Mouse (Mus musculus) neural tube, embryonic 15.5 days (tissue): ENCODE data around the gene Filip1. TPM values are rescaled to one million over a fixed set of nuclear protein-coding genes. Genes with fewer than 3 reads are reported as not detected.
"Not testable (repeated sequence)": the region's sequence is repeated elsewhere in the genome, so short reads cannot be mapped to it uniquely, and the experiment has no call there.

Source experiments
- ATAC-seq: fragments of 200-750 bp; cut with Nextera tagmentation; 2 replicates; pipeline ENCODE4 v1.8.0; 2017; ENCODE audit warnings: mild to moderate bottlenecking, moderate TSS enrichment, moderate library complexity; ENCODE audit not compliant: low FRiP score
- H3K27ac ChIP-seq: fragments of 300-500 bp; sonication (generic); replicated peaks from 2 replicates; pipeline ENCODE4 v1.5.1; 2015; ENCODE audit warnings: mild to moderate bottlenecking, inconsistent platforms
- H3K27me3 ChIP-seq: fragments of 300-500 bp; sonication (generic); replicated peaks from 2 replicates; pipeline ENCODE4 v1.6.1; 2015; ENCODE audit warnings: inconsistent platforms
- H3K36me3 ChIP-seq: fragments of 300-500 bp; sonication (generic); 2 replicates; pipeline ENCODE4 v1.6.1; 2015; ENCODE audit warnings: inconsistent platforms
- H3K4me1 ChIP-seq: fragments of 300-500 bp; sonication (generic); 2 replicates; pipeline ENCODE4 v1.6.1; 2015; ENCODE audit warnings: inconsistent platforms
- H3K4me2 ChIP-seq: fragments of 300-500 bp; sonication (generic); 2 replicates; pipeline ENCODE4 v1.6.1; 2015; ENCODE audit warnings: inconsistent platforms, mild to moderate bottlenecking, moderate library complexity
- H3K4me3 ChIP-seq: fragments of 300-500 bp; sonication (generic); replicated peaks from 2 replicates; pipeline ENCODE4 v1.5.1; 2015; ENCODE audit warnings: mild to moderate bottlenecking, inconsistent platforms
- H3K9ac ChIP-seq: fragments of 300-500 bp; sonication (generic); replicated peaks from 2 replicates; pipeline ENCODE4 v1.6.1; 2015; ENCODE audit warnings: mild to moderate bottlenecking, inconsistent platforms
- H3K9me3 ChIP-seq: fragments of 300-500 bp; sonication (generic); replicated peaks from 2 replicates; pipeline ENCODE4 v1.6.1; 2016; ENCODE audit warnings: inconsistent platforms
- WGBS: fragments of 180-500 bp; shearing (Covaris S2); methylation state at CpG from one replicate; pipeline ENCODE4 v1.1.7; 2015; ENCODE audit warnings: mixed read lengths; 5-methylcytosine and 5-hydroxymethylcytosine counted together
- polyA plus RNA-seq: library from polyadenylated mRNA; unstranded; fragments of >200 nt; fragmentation: Nextera tagmentation; extraction: Ambion mirVana; gene quantifications from 2 replicates; pipeline ENCODE4 v1.2.1, GENCODE M21; 2015

Gene Filip1
- 3.0 and 3.9 TPM in 2 replicates for polyA plus RNA-seq

- WGBS: 85% methylated on average over 7 of the region's 7 CpGs
- Histone ChIP-seq H3K9ac (no peak within 1 kb of the TSS), H3K4me1 (no peaks in the 10 kb centered on the region), H3K27me3 (no peaks in the 10 kb centered on the region), H3K27ac (no peak within 1 kb of the TSS), H3K36me3 (no peaks in the 10 kb centered on the region), H3K4me3 (no peak within 1 kb of the TSS), H3K4me2 (no peak within 1 kb of the TSS), H3K9me3 (no peaks in the 10 kb centered on the region)
- no peak for ATAC-seq
Observed at GRCm38 (mm10) chr9:80012751-80013150, at the start of gene Filip1. Gene Filip1, minus strand, starts transcription at chr9:80012851.

- no peak for ATAC-seq
- Histone ChIP-seq H3K9ac (no peak overlapping the region), H3K4me3 (no peak overlapping the region), H3K27me3 (no peaks in the 10 kb centered on the region), H3K36me3 (no peaks in the 10 kb centered on the region), H3K27ac (no peak overlapping the region), H3K4me1 (no peaks in the 10 kb centered on the region), H3K9me3 (no peaks in the 10 kb centered on the region), H3K4me2 (no peak overlapping the region)
- 82% methylated on average over 2 of the region's 2 CpGs for WGBS
Observed at GRCm38 (mm10) chr9:80057690-80058089, 45.0 kb upstream of the Filip1 start.

- no peaks in the 10 kb centered on the region for H3K9me3 ChIP-seq
- no peaks in the 10 kb centered on the region for H3K36me3 ChIP-seq
- H3K27me3 ChIP-seq: no peaks in the 10 kb centered on the region
- H3K4me1 ChIP-seq: no peaks in the 10 kb centered on the region
- H3K27ac ChIP-seq: no peak overlapping the region
- 87% methylated on average over 5 of the region's 5 CpGs for WGBS
- ATAC-seq: no peak
- no peak overlapping the region for H3K4me2 ChIP-seq
- H3K9ac ChIP-seq: no peak overlapping the region
- H3K4me3 ChIP-seq: no peak overlapping the region
Observed at GRCm38 (mm10) chr9:80052951-80053350, 40.3 kb upstream of the Filip1 start.

- 37% methylated on average over 5 of the region's 5 CpGs for WGBS
- H3K4me3 ChIP-seq, ATAC-seq: not testable (repeated sequence)
Observed at GRCm38 (mm10) chr9:80049271-80049670, 36.6 kb upstream of the Filip1 start.

GRCm38 (mm10) chr9:80044301-80044700 lies 31.6 kb upstream of the Filip1 start:
- H3K27ac ChIP-seq, H3K9ac ChIP-seq, ATAC-seq, H3K27me3 ChIP-seq, H3K4me1 ChIP-seq, H3K36me3 ChIP-seq, H3K4me3 ChIP-seq, H3K4me2 ChIP-seq, H3K9me3 ChIP-seq: not testable (repeated sequence)
- WGBS: 82% methylated on average over 4 of the region's 4 CpGs

More at GRCm38 (mm10) chr9:80049271-80049670, 36.6 kb upstream of the Filip1 start:
- H3K27me3 ChIP-seq, H3K36me3 ChIP-seq, H3K4me1 ChIP-seq, H3K27ac ChIP-seq, H3K4me2 ChIP-seq, H3K9ac ChIP-seq, H3K9me3 ChIP-seq: not testable (repeated sequence)

GRCm38 (mm10) chr9:80039296-80039815 lies 26.7 kb upstream of the Filip1 start:
- 9% methylated on average over 2 of the region's 2 CpGs for WGBS

GRCm38 (mm10) chr9:80037997-80038383 lies 25.3 kb upstream of the Filip1 start:
- Histone ChIP-seq H3K27me3 (no peaks in the 10 kb centered on the region), H3K4me1 (no peaks in the 10 kb centered on the region), H3K36me3 (no peaks in the 10 kb centered on the region), H3K9me3 (no peaks in the 10 kb centered on the region), H3K4me2 (no peak overlapping the region), H3K27ac (no peak overlapping the region), H3K9ac (no peak overlapping the region), H3K4me3 (no peak overlapping the region)
- ATAC-seq: no peak

More at GRCm38 (mm10) chr9:80039296-80039815, 26.7 kb upstream of the Filip1 start:
- H3K9me3 ChIP-seq: no peaks in the 10 kb centered on the region
- H3K4me3 ChIP-seq: no peak overlapping the region
- H3K9ac ChIP-seq: no peak overlapping the region
- H3K27me3 ChIP-seq: no peaks in the 10 kb centered on the region
- H3K27ac ChIP-seq: no peak overlapping the region
- no peak for ATAC-seq
- no peak overlapping the region for H3K4me2 ChIP-seq
- H3K4me1 ChIP-seq: no peaks in the 10 kb centered on the region
- no peaks in the 10 kb centered on the region for H3K36me3 ChIP-seq

GRCm38 (mm10) chr9:80037262-80037996 lies 24.8 kb upstream of the Filip1 start:
- H3K4me3 ChIP-seq: no peak overlapping the region
- no peak overlapping the region for H3K9ac ChIP-seq
- no peak for ATAC-seq
- H3K27ac ChIP-seq: no peak overlapping the region
- H3K27me3 ChIP-seq: no peaks in the 10 kb centered on the region
- no peaks in the 10 kb centered on the region for H3K9me3 ChIP-seq
- 92% methylated on average over 13 of the region's 13 CpGs for WGBS
- H3K36me3 ChIP-seq: no peaks in the 10 kb centered on the region
- H3K4me2 ChIP-seq: no peak overlapping the region
- no peaks in the 10 kb centered on the region for H3K4me1 ChIP-seq

- H3K9me3 ChIP-seq: no peaks in the 10 kb centered on the region
- H3K4me1 ChIP-seq: no peaks in the 10 kb centered on the region
- no peak overlapping the region for H3K4me3 ChIP-seq
- WGBS: 75% methylated on average over 6 of the region's 6 CpGs
- no peak overlapping the region for H3K9ac ChIP-seq
- H3K36me3 ChIP-seq: no peaks in the 10 kb centered on the region
- H3K27me3 ChIP-seq: no peaks in the 10 kb centered on the region
- no peak overlapping the region for H3K27ac ChIP-seq
- no peak for ATAC-seq
- H3K4me2 ChIP-seq: no peak overlapping the region
Observed at GRCm38 (mm10) chr9:80026581-80027021, 13.9 kb upstream of the Filip1 start.

GRCm38 (mm10) chr9:80026017-80026416 lies 13.4 kb upstream of the Filip1 start:
- no peak for ATAC-seq
- H3K27ac ChIP-seq: no peak overlapping the region
- no peaks in the 10 kb centered on the region for H3K36me3 ChIP-seq
- H3K9ac ChIP-seq: no peak overlapping the region
- no peaks in the 10 kb centered on the region for H3K27me3 ChIP-seq
- no peak overlapping the region for H3K4me3 ChIP-seq
- H3K4me2 ChIP-seq: no peak overlapping the region
- H3K9me3 ChIP-seq: no peaks in the 10 kb centered on the region
- WGBS: 3% methylated on average over 2 of the region's 2 CpGs
- H3K4me1 ChIP-seq: no peaks in the 10 kb centered on the region

GRCm38 (mm10) chr9:80025347-80025746 lies 12.7 kb upstream of the Filip1 start:
- H3K4me3 ChIP-seq, H3K27ac ChIP-seq, ATAC-seq, H3K36me3 ChIP-seq, H3K4me1 ChIP-seq, H3K27me3 ChIP-seq, H3K9ac ChIP-seq, H3K9me3 ChIP-seq, H3K4me2 ChIP-seq: not testable (repeated sequence)
- WGBS: 92% methylated on average over 5 of the region's 5 CpGs

- H3K4me1 ChIP-seq: no peaks in the 10 kb centered on the region
- no peaks in the 10 kb centered on the region for H3K36me3 ChIP-seq
- H3K4me3 ChIP-seq: no peak overlapping the region
- H3K27me3 ChIP-seq: no peaks in the 10 kb centered on the region
- H3K4me2 ChIP-seq: no peak overlapping the region
- no peak overlapping the region for H3K9ac ChIP-seq
- ATAC-seq: no peak
- H3K27ac ChIP-seq: no peak overlapping the region
- no peaks in the 10 kb centered on the region for H3K9me3 ChIP-seq
- WGBS: 72% methylated on average over 8 of the region's 8 CpGs
Observed at GRCm38 (mm10) chr9:80022821-80023220, 10.2 kb upstream of the Filip1 start.
